Mouse (Mus musculus) spleen, adult 2 months (tissue): ENCODE measurements around the gene Tmprss5. TPM values are rescaled to one million over a fixed set of nuclear protein-coding genes. Genes with fewer than 3 reads are reported as not detected.

Source experiments
- DNase-seq, 2 experiments: peaks; one replicate each; pipeline versions ENCODE4 v3.0.0 to v3.0.0-alpha.2; 2012 to 2021; ENCODE audit warnings: low spot score in 2 of 2, low read depth in 1 of 2
- H3K27ac ChIP-seq: fragments of 200-500 bp; 2 replicates; pipeline ENCODE4 v1.5.1; 2012; ENCODE audit warnings: low read length, inconsistent platforms; ENCODE audit not compliant: insufficient read depth
- H3K27me3 ChIP-seq: fragments of 200-500 bp; 2 replicates; pipeline ENCODE4 v1.6.1; 2012; ENCODE audit warnings: mild to moderate bottlenecking, moderate library complexity, low read length, inconsistent platforms; ENCODE audit not compliant: control insufficient read depth, insufficient read depth
- H3K36me3 ChIP-seq: fragments of 200-500 bp; 2 replicates; pipeline ENCODE4 v1.6.1; 2012; ENCODE audit warnings: mild to moderate bottlenecking, low read length, inconsistent platforms; ENCODE audit not compliant: control insufficient read depth, insufficient read depth
- H3K4me1 ChIP-seq: fragments of 200-500 bp; 2 replicates; pipeline ENCODE4 v1.6.1; 2011; ENCODE audit warnings: inconsistent platforms; ENCODE audit not compliant: control insufficient read depth, insufficient read depth, insufficient read length
- H3K4me3 ChIP-seq: fragments of 200-500 bp; 2 replicates; pipeline ENCODE4 v1.5.1; 2011; ENCODE audit warnings: mild to moderate bottlenecking, inconsistent platforms; ENCODE audit not compliant: insufficient read depth, insufficient read length; ENCODE audit errors: extremely low read depth
- CTCF ChIP-seq: fragments of 200-500 bp; IDR thresholded peaks from 2 replicates; pipeline ENCODE4 v1.5.1; 2011; ENCODE audit warnings: mild to moderate bottlenecking, inconsistent platforms; ENCODE audit not compliant: insufficient read depth, insufficient read length, insufficient replicate concordance; ENCODE audit errors: extremely low read depth
- POLR2A ChIP-seq: fragments of 200-500 bp; IDR thresholded peaks from 2 replicates; pipeline ENCODE4 v1.6.1; 2011; ENCODE audit warnings: low read depth, low read length, inconsistent platforms
- WGBS: fragments of 180-500 bp; shearing (Covaris S2); methylation state at CpG from one replicate; pipeline ENCODE4 v1.1.7; 2018; 5-methylcytosine and 5-hydroxymethylcytosine counted together
- polyA plus RNA-seq: library from polyadenylated mRNA; depleted of rRNA; stranded (reverse); fragments of >200 nt; gene quantifications from 2 replicates; pipeline ENCODE4 v1.2.3, GENCODE M21; 2012; rRNA removed

Gene Tmprss5
- 0.20 and 0.22 TPM in 2 replicates for polyA plus RNA-seq

- WGBS = 87% methylated on average over 5 of the region's 5 CpGs
- H3K4me3 ChIP-seq = no peak within 1 kb of the TSS
- H3K36me3 ChIP-seq = peaks cover 21% of the 10 kb centered on the region
- no peak for DNase-seq
- no peaks in the 10 kb centered on the region for H3K27me3 ChIP-seq
- TF ChIP-seq CTCF = no peak
- TF ChIP-seq POLR2A = no peak
- H3K27ac ChIP-seq = no peak within 1 kb of the TSS
- H3K4me1 ChIP-seq = no peaks in the 10 kb centered on the region
Observed at GRCm38 (mm10) chr9:49081107-49081506, at the start of gene Tmprss5. Gene Tmprss5, plus strand, starts transcription at chr9:49081260.

- peaks cover 33% of the 10 kb centered on the region for H3K36me3 ChIP-seq
Observed at GRCm38 (mm10) chr9:49034764-49035163, 46.3 kb upstream of the Tmprss5 start.

DNA sequence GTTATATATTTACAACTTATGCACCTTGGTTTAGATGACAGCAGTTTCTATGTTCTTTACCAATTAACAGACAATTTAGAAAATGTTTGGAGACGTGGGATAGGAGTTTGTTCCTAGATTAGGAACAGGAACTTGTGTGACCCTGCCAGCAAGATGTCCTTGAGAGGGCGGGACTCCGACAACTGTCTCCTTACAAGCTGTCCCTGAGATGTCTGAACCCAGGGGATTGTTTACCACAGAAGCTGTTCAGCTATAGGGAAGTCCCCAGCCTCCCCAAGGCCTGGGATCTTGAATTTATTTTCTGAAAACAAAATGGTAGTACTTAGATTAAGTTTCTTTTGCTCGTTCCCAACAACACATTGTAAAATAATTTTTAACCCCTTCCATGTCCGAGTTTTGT lies 30.2 kb upstream of the Tmprss5 start:
- Histone ChIP-seq H3K36me3 (no peaks in the 10 kb centered on the region), H3K4me1 (0 out of 2 replicates have a peak, but pooled peaks cover 2% of the 10 kb centered on the region), H3K27me3 (no peaks in the 10 kb centered on the region), H3K4me3 (no peak overlapping the region), H3K27ac (no peak overlapping the region)
- 65% methylated on average over 5 of the region's 5 CpGs for WGBS
- TF ChIP-seq POLR2A (no peak), CTCF (no peak)
- no peak for DNase-seq

More at GRCm38 (mm10) chr9:49034764-49035163, 46.3 kb upstream of the Tmprss5 start:
- WGBS = 91% methylated on average over 4 of the region's 4 CpGs
- no peak overlapping the region for H3K4me3 ChIP-seq
- TF ChIP-seq POLR2A (no peak), CTCF (no peak)
- no peak for DNase-seq
- H3K27ac ChIP-seq = no peak overlapping the region
- no peaks in the 10 kb centered on the region for H3K27me3 ChIP-seq
- H3K4me1 ChIP-seq = no peaks in the 10 kb centered on the region

DNA sequence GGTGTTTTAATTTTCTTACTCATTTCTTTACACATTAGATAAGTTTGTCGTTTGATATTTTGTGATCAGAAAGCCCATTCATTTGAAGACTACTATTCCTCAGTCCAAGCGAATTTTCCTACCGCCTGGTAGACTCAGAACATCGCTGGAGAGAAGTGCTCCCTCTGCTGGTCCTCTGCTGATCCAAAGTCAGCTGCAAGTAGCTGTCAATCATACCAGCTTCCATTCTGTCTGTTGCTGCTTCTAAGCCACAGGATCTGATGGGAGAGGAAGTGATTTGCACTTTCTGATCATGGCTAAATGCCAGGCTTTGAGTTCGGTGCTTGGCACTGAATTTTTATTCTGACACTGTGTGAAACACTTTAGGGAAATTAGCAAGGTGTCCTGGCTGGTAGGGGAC lies 29.7 kb upstream of the Tmprss5 start:
- no peak overlapping the region for H3K27ac ChIP-seq
- no peak overlapping the region for H3K4me3 ChIP-seq
- no peaks in the 10 kb centered on the region for H3K36me3 ChIP-seq
- WGBS = 4% methylated on average over 5 of the region's 5 CpGs
- TF ChIP-seq CTCF (peak; percentile 50; the same call in 1 of the 2 replicates), POLR2A (no peak)
- H3K27me3 ChIP-seq = no peaks in the 10 kb centered on the region
- peak; percentile 32 to 42 for DNase-seq
- 0 out of 2 replicates have a peak, but pooled peaks cover 2% of the 10 kb centered on the region for H3K4me1 ChIP-seq

- 0 out of 2 replicates have a peak, but pooled peaks cover 2% of the 10 kb centered on the region for H3K4me1 ChIP-seq
- H3K4me3 ChIP-seq = no peak overlapping the region
- peaks cover 2% of the 10 kb centered on the region; the same call in 1 of the 2 replicates for H3K36me3 ChIP-seq
- no peak for DNase-seq
- H3K27me3 ChIP-seq = no peaks in the 10 kb centered on the region
- WGBS = 79% methylated on average over 3 of the region's 3 CpGs
- TF ChIP-seq POLR2A (no peak), CTCF (no peak)
- no peak overlapping the region for H3K27ac ChIP-seq
Observed at GRCm38 (mm10) chr9:49054028-49054427, 27.0 kb upstream of the Tmprss5 start.

DNA sequence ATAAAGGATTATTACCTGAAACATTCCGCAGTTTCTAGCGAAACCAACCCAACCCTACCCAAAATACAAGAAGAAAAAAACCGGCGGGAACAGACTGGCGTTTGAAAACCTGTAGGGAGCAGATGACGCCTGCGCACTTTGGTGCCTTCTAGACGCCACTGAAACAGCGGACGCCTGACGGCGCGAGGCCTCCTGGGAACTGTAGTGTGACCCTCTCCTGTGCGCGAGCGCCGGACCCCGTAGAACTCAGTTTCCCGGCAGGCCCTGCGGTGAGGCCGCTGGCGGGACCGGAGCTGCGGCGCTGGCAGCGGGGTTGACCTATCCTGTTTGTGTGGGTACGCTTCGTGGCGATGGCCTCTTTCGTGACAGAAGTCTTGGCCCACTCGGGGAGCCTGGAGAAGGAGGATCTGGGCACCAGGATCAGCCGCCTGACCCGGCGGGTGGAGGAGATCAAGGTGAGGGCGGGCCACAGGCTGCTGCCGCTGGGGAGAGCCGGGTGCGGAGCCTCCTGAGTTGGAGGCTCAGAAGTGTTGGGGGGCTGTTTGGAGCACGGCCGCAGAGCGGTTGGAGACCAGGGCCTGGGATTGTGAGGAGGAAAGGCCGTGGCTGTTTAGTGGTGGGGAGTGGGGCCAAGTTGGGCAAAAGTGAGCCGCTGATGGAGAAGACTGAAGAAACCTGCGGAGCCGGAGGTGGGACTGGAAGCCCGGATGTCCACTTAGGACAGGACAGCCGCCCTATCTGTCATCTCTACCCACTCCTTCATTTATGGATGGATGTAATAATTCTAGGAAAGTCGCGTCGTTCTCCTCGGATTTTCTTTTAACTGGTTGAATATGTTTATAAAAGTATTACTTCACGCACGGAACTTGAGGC lies 25.5 kb upstream of the Tmprss5 start, which contains the start of gene Zw10:
Gene Zw10, plus strand, starts transcription at position 281 of the 873 bp plus-strand sequence.
- TF ChIP-seq CTCF = no peak
- peak; percentile 20; the same call in 1 of the 2 replicates for TF ChIP-seq POLR2A
- DNase-seq = peak; percentile 80 to 95

GRCm38 (mm10) chr9:49076847-49077246 lies 4.2 kb upstream of the Tmprss5 start:
- Histone ChIP-seq H3K27ac (no peak overlapping the region), H3K27me3 (no peaks in the 10 kb centered on the region), H3K36me3 (peaks cover 36% of the 10 kb centered on the region), H3K4me3 (no peak overlapping the region), H3K4me1 (no peaks in the 10 kb centered on the region)
- no peak for DNase-seq
- TF ChIP-seq POLR2A (no peak), CTCF (no peak)
- WGBS = 93% methylated on average over 3 of the region's 3 CpGs

More for the DNA sequence above, 25.5 kb upstream of the Tmprss5 start, which contains the start of gene Zw10:
- H3K36me3 ChIP-seq = peaks cover 4% of the 10 kb centered on the region; the same call in 1 of the 2 replicates
- 0 out of 2 replicates have a peak, but pooled peaks cover 2% of the 10 kb centered on the region for H3K4me1 ChIP-seq
- peak within 1 kb of the TSS; percentile 35 for H3K27ac ChIP-seq
- H3K27me3 ChIP-seq = no peaks in the 10 kb centered on the region
- H3K4me3 ChIP-seq = peak within 1 kb of the TSS; percentile 72
- WGBS = under 1% methylated on average over 53 of the region's 53 CpGs
